Mouse (Mus musculus): Measurements from ENCODE around the gene Slc2a12.

DNA sequence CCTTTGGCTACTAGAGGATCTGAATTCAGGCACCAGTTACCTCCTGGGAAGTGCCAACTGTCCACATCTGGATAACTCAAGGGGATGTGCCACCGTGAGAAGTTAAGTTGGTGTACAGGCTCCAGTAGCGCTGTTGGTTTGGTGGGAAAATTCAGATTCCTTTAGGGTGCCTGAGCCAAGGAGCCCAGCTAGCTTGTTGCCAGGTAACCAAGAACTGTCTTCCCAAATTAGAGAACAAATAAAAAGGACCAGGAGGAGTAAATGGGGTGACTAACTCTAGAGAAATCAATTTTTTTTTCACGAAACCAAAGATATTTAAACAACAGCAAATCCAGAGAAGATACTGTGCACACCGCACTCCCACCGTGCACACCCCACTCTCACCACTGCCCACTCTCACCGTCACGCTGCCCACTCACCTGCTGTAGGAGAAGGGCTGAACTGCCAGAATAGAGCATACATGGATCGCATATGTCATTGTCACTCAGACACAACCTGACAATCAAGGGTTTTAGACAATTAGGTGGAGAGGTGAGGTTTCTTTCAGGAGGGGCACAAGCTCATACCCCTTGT, 45.8 kb upstream of the Slc2a12 start:
- no peak for TF ChIP-seq TAL1 (IDR thresholded peaks at IDR 0.05; ENCODE audit: low read length)
- TF ChIP-seq GATA1 (IDR thresholded peaks at IDR 0.05; ENCODE audit: low read length), result no peak
